Mouse (Mus musculus): ENCODE results near the gene Ackr3. TPM values are rescaled to one million over a fixed set of nuclear protein-coding genes. Genes with fewer than 3 reads are reported as not detected.

Ackr3 gene
- polyA plus RNA-seq, 1 experiment from 2014 or later = 14.6 TPM

GRCm38 (mm10) chr1:90201246-90201645 is 2.5 kb upstream of the Ackr3 start:
- Histone ChIP-seq H3K4me3 (ENCODE audit: low read depth, low read length) (no peak overlapping the region), H3K27me3 (ENCODE audit: control insufficient read depth, insufficient read depth, low read length) (no peaks in the 10 kb centered on the region), H3K9ac (ENCODE audit: low read length) (no peak overlapping the region), H3K4me2 (replicated peaks; ENCODE audit: low read depth) (no peak overlapping the region), H3K36me3 (ENCODE audit: control insufficient read depth, insufficient read depth, low read length) (no peaks in the 10 kb centered on the region), H3K9me3 (ENCODE audit: control insufficient read depth, low read length) (no peaks in the 10 kb centered on the region), H3K4me1 (replicated peaks; ENCODE audit: control insufficient read depth, insufficient read depth) (no peaks in the 10 kb centered on the region), H3K27ac (replicated peaks) (no peak overlapping the region)
- DNase-seq (ENCODE audit: low spot score) (no peak), ATAC-seq (ENCODE audit: low FRiP score, low TSS enrichment) (no peak)
- WGBS = 73% methylated on average over 5 of the region's 5 CpGs
- TF ChIP-seq CTCF (IDR thresholded peaks at IDR 0.05; ENCODE audit: low read depth) = no peak
- no peak for TF ChIP-seq EP300 (optimal IDR thresholded peaks at IDR 0.05)

- Histone ChIP-seq H3K9ac (ENCODE audit: low read length) (no peak overlapping the region), H3K36me3 (ENCODE audit: control insufficient read depth, insufficient read depth, low read length) (no peaks in the 10 kb centered on the region), H3K4me3 (ENCODE audit: low read depth, low read length) (no peak overlapping the region), H3K9me3 (ENCODE audit: control insufficient read depth, low read length) (no peaks in the 10 kb centered on the region), H3K4me1 (replicated peaks; ENCODE audit: control insufficient read depth, insufficient read depth) (no peaks in the 10 kb centered on the region), H3K27me3 (ENCODE audit: control insufficient read depth, insufficient read depth, low read length) (no peaks in the 10 kb centered on the region), H3K27ac (replicated peaks) (no peak overlapping the region), H3K4me2 (replicated peaks; ENCODE audit: low read depth) (no peak overlapping the region)
- DNase-seq (ENCODE audit: low spot score) (no peak), ATAC-seq (ENCODE audit: low FRiP score, low TSS enrichment) (no peak)
- TF ChIP-seq EP300 (optimal IDR thresholded peaks at IDR 0.05) = no peak
- 51% methylated on average over 2 of the region's 2 CpGs for WGBS
Measured at GRCm38 (mm10) chr1:90201655-90202054, 2.1 kb upstream of the Ackr3 start.

GRCm38 (mm10) chr1:90202207-90202978 is 1.4 kb upstream of the Ackr3 start:
- Histone ChIP-seq H3K4me2 (replicated peaks; ENCODE audit: low read depth) (peak overlapping the region; percentile 36), H3K9me3 (ENCODE audit: control insufficient read depth, low read length) (no peaks in the 10 kb centered on the region), H3K9ac (ENCODE audit: low read length) (peak overlapping the region; percentile 5; the same call in 1 of the 2 replicates), H3K4me1 (replicated peaks; ENCODE audit: control insufficient read depth, insufficient read depth) (peaks cover 2% of the 10 kb centered on the region; the same call in 1 of the 2 replicates), H3K27ac (replicated peaks) (peak overlapping the region; percentile 87), H3K4me3 (ENCODE audit: low read depth, low read length) (no peak overlapping the region), H3K36me3 (ENCODE audit: control insufficient read depth, insufficient read depth, low read length) (no peaks in the 10 kb centered on the region), H3K27me3 (ENCODE audit: control insufficient read depth, insufficient read depth, low read length) (no peaks in the 10 kb centered on the region)
- DNase-seq (ENCODE audit: low spot score) (peak; percentile 83), ATAC-seq (ENCODE audit: low FRiP score, low TSS enrichment) (peak; percentile 76)
- 26% methylated on average over 23 of the region's 23 CpGs for WGBS
- TF ChIP-seq EP300 (optimal IDR thresholded peaks at IDR 0.05) (no peak), CTCF (IDR thresholded peaks at IDR 0.05; ENCODE audit: low read depth) (peak; percentile 61)

- Histone ChIP-seq H3K4me3 (ENCODE audit: low read depth, low read length) (peak overlapping the region; percentile 54; the same call in 1 of the 2 replicates), H3K4me2 (replicated peaks; ENCODE audit: low read depth) (peak overlapping the region; percentile 65), H3K27ac (replicated peaks) (peak overlapping the region; percentile 87), H3K4me1 (replicated peaks; ENCODE audit: control insufficient read depth, insufficient read depth) (peaks cover 5% of the 10 kb centered on the region; the same call in 1 of the 2 replicates), H3K36me3 (ENCODE audit: control insufficient read depth, insufficient read depth, low read length) (no peaks in the 10 kb centered on the region), H3K9me3 (ENCODE audit: control insufficient read depth, low read length) (no peaks in the 10 kb centered on the region), H3K9ac (ENCODE audit: low read length) (no peak overlapping the region), H3K27me3 (ENCODE audit: control insufficient read depth, insufficient read depth, low read length) (no peaks in the 10 kb centered on the region)
- TF ChIP-seq EP300 (optimal IDR thresholded peaks at IDR 0.05) (no peak), CTCF (IDR thresholded peaks at IDR 0.05; ENCODE audit: low read depth) (no peak)
- ATAC-seq (ENCODE audit: low FRiP score, low TSS enrichment) (no peak), DNase-seq (ENCODE audit: low spot score) (no peak)
- 21% methylated on average over 11 of the region's 11 CpGs for WGBS
Measured at GRCm38 (mm10) chr1:90203341-90203740, 439 bp upstream of the Ackr3 start.

GRCm38 (mm10) chr1:90204821-90205220 is 1.0 kb downstream of the Ackr3 start:
- Histone ChIP-seq H3K4me3 (ENCODE audit: low read depth, low read length) (peak overlapping the region; percentile 54), H3K4me2 (replicated peaks; ENCODE audit: low read depth) (peak overlapping the region; percentile 65), H3K27me3 (ENCODE audit: control insufficient read depth, insufficient read depth, low read length) (no peaks in the 10 kb centered on the region), H3K9ac (ENCODE audit: low read length) (peak overlapping the region; percentile 38), H3K4me1 (replicated peaks; ENCODE audit: control insufficient read depth, insufficient read depth) (peaks cover 10% of the 10 kb centered on the region), H3K9me3 (ENCODE audit: control insufficient read depth, low read length) (no peaks in the 10 kb centered on the region), H3K36me3 (ENCODE audit: control insufficient read depth, insufficient read depth, low read length) (no peaks in the 10 kb centered on the region), H3K27ac (replicated peaks) (no peak overlapping the region)
- TF ChIP-seq CTCF (IDR thresholded peaks at IDR 0.05; ENCODE audit: low read depth) (no peak), EP300 (optimal IDR thresholded peaks at IDR 0.05) (no peak)
- DNase-seq (ENCODE audit: low spot score) (no peak), ATAC-seq (ENCODE audit: low FRiP score, low TSS enrichment) (no peak)
- WGBS = 30% methylated on average over 1 of the region's 1 CpGs

GRCm38 (mm10) chr1:90205223-90205622 is 1.4 kb downstream of the Ackr3 start:
- Histone ChIP-seq H3K4me2 (replicated peaks; ENCODE audit: low read depth) (peak overlapping the region; percentile 65), H3K4me3 (ENCODE audit: low read depth, low read length) (peak overlapping the region; percentile 54), H3K4me1 (replicated peaks; ENCODE audit: control insufficient read depth, insufficient read depth) (peaks cover 10% of the 10 kb centered on the region), H3K27me3 (ENCODE audit: control insufficient read depth, insufficient read depth, low read length) (no peaks in the 10 kb centered on the region), H3K9me3 (ENCODE audit: control insufficient read depth, low read length) (no peaks in the 10 kb centered on the region), H3K36me3 (ENCODE audit: control insufficient read depth, insufficient read depth, low read length) (no peaks in the 10 kb centered on the region), H3K27ac (replicated peaks) (no peak overlapping the region; the same call in 1 of the 2 replicates), H3K9ac (ENCODE audit: low read length) (peak overlapping the region; percentile 1; the same call in 1 of the 2 replicates)
- 5% methylated on average over 6 of the region's 6 CpGs for WGBS
- TF ChIP-seq EP300 (optimal IDR thresholded peaks at IDR 0.05) = no peak
- TF ChIP-seq CTCF (IDR thresholded peaks at IDR 0.05; ENCODE audit: low read depth) = peak; percentile 85
- DNase-seq (ENCODE audit: low spot score) = peak; percentile 69
- ATAC-seq (ENCODE audit: low FRiP score, low TSS enrichment) = no peak; the same call in 1 of the 2 replicates
